Mouse (Mus musculus): Measurements from ENCODE around the gene Myh14. TPM values are rescaled to one million over a fixed set of nuclear protein-coding genes. Genes with fewer than 3 reads are reported as not detected.

Myh14 gene
- polyA plus RNA-seq, 1 experiment from 2014 or later: 0.56 TPM

Other genes starting within 250 kb of the Myh14 start
- gene Lrrc4b, start 241.8 kb downstream of the Myh14 start, polyA plus RNA-seq (2014; fragmentation: Nextera tagmentation; extraction: Ambion mirVana): 2.4 and 3.5 TPM in 2 replicates
- gene Aspdh, start 205.5 kb downstream of the Myh14 start, polyA plus RNA-seq (2014; fragmentation: Nextera tagmentation; extraction: Ambion mirVana): 1.3 and 1.5 TPM in 2 replicates
- gene Josd2, start 202.9 kb downstream of the Myh14 start, polyA plus RNA-seq (2014; fragmentation: Nextera tagmentation; extraction: Ambion mirVana): 169 and 181 TPM in 2 replicates
- 75.1 and 87.1 TPM in 2 replicates for gene Emc10, start 174.3 kb downstream of the Myh14 start, polyA plus RNA-seq (2014; fragmentation: Nextera tagmentation; extraction: Ambion mirVana)
- 8.9 and 10.6 TPM in 2 replicates for gene Fam71e1, start 174.3 kb downstream of the Myh14 start, polyA plus RNA-seq (2014; fragmentation: Nextera tagmentation; extraction: Ambion mirVana)
- gene Mybpc2, start 146.2 kb downstream of the Myh14 start, polyA plus RNA-seq (2014; fragmentation: Nextera tagmentation; extraction: Ambion mirVana): 0.37 and 0.47 TPM in 2 replicates
- gene Spib, start 138.8 kb downstream of the Myh14 start, polyA plus RNA-seq (2014; fragmentation: Nextera tagmentation; extraction: Ambion mirVana): not detected in 2 replicates
- gene Pold1, start 122.0 kb downstream of the Myh14 start, polyA plus RNA-seq (2014; fragmentation: Nextera tagmentation; extraction: Ambion mirVana): 40.1 and 43.1 TPM in 2 replicates
- gene Nr1h2, start 116.9 kb downstream of the Myh14 start, polyA plus RNA-seq (2014; fragmentation: Nextera tagmentation; extraction: Ambion mirVana): 48.5 and 53.4 TPM in 2 replicates
- 0.70 TPM in 1 of 2 replicates, not detected in the other for gene Napsa, start 98.5 kb downstream of the Myh14 start, polyA plus RNA-seq (2014; fragmentation: Nextera tagmentation; extraction: Ambion mirVana)
- gene Kcnc3, start 80.2 kb downstream of the Myh14 start, polyA plus RNA-seq (2014; fragmentation: Nextera tagmentation; extraction: Ambion mirVana): 0.07 and 0.23 TPM in 2 replicates
- gene Izumo2, start 37.9 kb upstream of the Myh14 start, polyA plus RNA-seq (2014; fragmentation: Nextera tagmentation; extraction: Ambion mirVana): not detected in 2 replicates
- 30.6 and 34.1 TPM in 2 replicates for gene Vrk3, start 77.6 kb upstream of the Myh14 start, polyA plus RNA-seq (2014; fragmentation: Nextera tagmentation; extraction: Ambion mirVana)
- 0.58 and 1.2 TPM in 2 replicates for gene Zfp473, start 80.2 kb upstream of the Myh14 start, polyA plus RNA-seq (2014; fragmentation: Nextera tagmentation; extraction: Ambion mirVana)
- 49.0 and 57.5 TPM in 2 replicates for gene Nup62, start 145.2 kb upstream of the Myh14 start, polyA plus RNA-seq (2014; fragmentation: Nextera tagmentation; extraction: Ambion mirVana)
- 0.14 and 1.2 TPM in 2 replicates for gene Il4i1, start 145.5 kb upstream of the Myh14 start, polyA plus RNA-seq (2014; fragmentation: Nextera tagmentation; extraction: Ambion mirVana)
- 1.6 and 1.9 TPM in 2 replicates for gene Atf5, start 145.8 kb upstream of the Myh14 start, polyA plus RNA-seq (2014; fragmentation: Nextera tagmentation; extraction: Ambion mirVana)
- gene Akt1s1, start 178.1 kb upstream of the Myh14 start, polyA plus RNA-seq (2014; fragmentation: Nextera tagmentation; extraction: Ambion mirVana): 38.6 and 53.9 TPM in 2 replicates
- 48.2 and 49.2 TPM in 2 replicates for gene Tbc1d17, start 178.2 kb upstream of the Myh14 start, polyA plus RNA-seq (2014; fragmentation: Nextera tagmentation; extraction: Ambion mirVana)
- gene Pnkp, start 186.3 kb upstream of the Myh14 start, polyA plus RNA-seq (2014; fragmentation: Nextera tagmentation; extraction: Ambion mirVana): 18.9 and 19.2 TPM in 2 replicates
- gene Ptov1, start 198.9 kb upstream of the Myh14 start, polyA plus RNA-seq (2014; fragmentation: Nextera tagmentation; extraction: Ambion mirVana): 205 and 218 TPM in 2 replicates
- gene Med25, start 221.9 kb upstream of the Myh14 start, polyA plus RNA-seq (2014; fragmentation: Nextera tagmentation; extraction: Ambion mirVana): 47.3 and 51.9 TPM in 2 replicates
- gene Fuz, start 225.2 kb upstream of the Myh14 start, polyA plus RNA-seq (2014; fragmentation: Nextera tagmentation; extraction: Ambion mirVana): 12.2 and 12.8 TPM in 2 replicates

Measured in heart, embryonic 11.5 days (tissue).